Mouse (Mus musculus): Measurements from ENCODE around the gene Cpne8. TPM values are rescaled to one million over a fixed set of nuclear protein-coding genes. Genes with fewer than 3 reads are reported as not detected.

Cpne8 gene
- polyA plus RNA-seq, 1 experiment: 14.4 TPM

DNA sequence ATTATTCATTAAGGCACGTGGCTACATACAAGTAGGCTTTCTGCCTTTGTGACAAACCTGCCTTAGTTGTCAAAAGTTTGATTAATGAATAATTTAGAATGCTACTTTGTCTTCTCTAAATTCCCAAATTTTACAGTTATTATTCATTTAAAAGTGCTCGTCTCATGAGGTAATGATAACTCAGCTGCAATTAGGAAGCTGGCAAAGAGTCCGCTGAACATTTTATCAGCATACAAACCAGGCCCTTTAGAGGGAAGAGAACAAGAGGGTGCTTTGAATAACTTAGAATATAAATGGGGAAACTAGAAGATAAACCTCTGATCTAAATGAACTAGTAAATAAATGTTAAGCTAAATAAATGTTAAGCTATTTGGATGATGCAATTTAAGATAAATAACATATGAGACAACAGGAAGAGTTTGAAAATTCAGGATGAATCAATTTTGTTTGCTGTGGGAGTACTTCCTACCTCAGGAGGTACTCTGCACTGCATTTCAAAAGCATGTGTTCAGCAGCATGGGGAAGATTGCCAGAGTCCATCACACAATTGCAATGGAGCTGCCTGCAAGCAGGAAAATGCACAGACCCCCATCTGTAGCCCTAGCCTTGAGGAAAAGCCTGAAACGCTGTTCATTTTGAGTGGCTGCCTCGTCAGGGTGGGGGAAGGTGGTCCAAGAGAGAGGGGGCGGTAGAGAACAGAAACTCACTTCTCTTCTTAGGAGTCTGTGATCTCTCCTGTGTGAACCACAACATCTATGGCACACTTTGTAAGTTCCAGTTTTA is 81.3 kb downstream of the Cpne8 start:
- TF ChIP-seq CTCF (conservative IDR thresholded peaks at IDR 0.05; ENCODE audit: insufficient read depth, insufficient read length, low read depth, low read length): no peak
- no peak for TF ChIP-seq POLR2A (IDR thresholded peaks at IDR 0.05; ENCODE audit: low read depth, low read length)
- H3K4me1 ChIP-seq (ENCODE audit: control insufficient read depth, insufficient read depth, low read length): no peaks in the 10 kb centered on the region
- WGBS: 73% methylated on average over 6 of the region's 6 CpGs
- H3K27ac ChIP-seq (ENCODE audit: insufficient read depth, low read depth, low read length): no peak overlapping the region
- no peaks in the 10 kb centered on the region for H3K27me3 ChIP-seq (replicated peaks; ENCODE audit: control insufficient read depth, insufficient read depth, low read length)
- DNase-seq: no peak
- H3K36me3 ChIP-seq (ENCODE audit: control insufficient read depth, insufficient read depth, low read length): no peaks in the 10 kb centered on the region
- H3K4me3 ChIP-seq (ENCODE audit: insufficient read depth, low read depth, low read length): no peak overlapping the region

DNA sequence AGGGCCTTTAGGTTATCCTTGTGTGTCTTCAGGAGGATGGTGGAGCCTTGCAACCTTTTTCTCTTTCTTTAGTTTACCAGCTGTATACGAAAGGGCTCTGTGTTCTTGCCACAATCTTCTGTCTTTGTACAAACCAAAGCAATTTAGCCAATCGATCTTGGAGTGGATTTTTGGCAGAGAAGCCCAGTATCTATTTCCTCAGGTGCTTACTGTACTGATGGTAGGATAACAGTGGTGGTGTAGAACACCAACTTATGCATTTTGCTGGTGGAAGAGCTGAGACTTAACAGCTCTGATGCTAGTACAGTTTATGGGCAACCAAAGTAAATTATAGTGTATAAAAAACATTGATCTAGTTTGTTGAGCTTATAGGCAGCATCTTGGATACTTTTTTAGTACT is 83.6 kb downstream of the Cpne8 start:
- H3K4me1 ChIP-seq (ENCODE audit: control insufficient read depth, insufficient read depth, low read length): no peaks in the 10 kb centered on the region
- WGBS: 84% methylated on average over 2 of the region's 2 CpGs
- no peaks in the 10 kb centered on the region for H3K27me3 ChIP-seq (replicated peaks; ENCODE audit: control insufficient read depth, insufficient read depth, low read length)
- no peak overlapping the region for H3K4me3 ChIP-seq (ENCODE audit: insufficient read depth, low read depth, low read length)
- TF ChIP-seq CTCF (conservative IDR thresholded peaks at IDR 0.05; ENCODE audit: insufficient read depth, insufficient read length, low read depth, low read length): no peak
- no peak for TF ChIP-seq POLR2A (IDR thresholded peaks at IDR 0.05; ENCODE audit: low read depth, low read length)
- no peaks in the 10 kb centered on the region for H3K36me3 ChIP-seq (ENCODE audit: control insufficient read depth, insufficient read depth, low read length)
- DNase-seq: no peak
- no peak overlapping the region for H3K27ac ChIP-seq (ENCODE audit: insufficient read depth, low read depth, low read length)

DNA sequence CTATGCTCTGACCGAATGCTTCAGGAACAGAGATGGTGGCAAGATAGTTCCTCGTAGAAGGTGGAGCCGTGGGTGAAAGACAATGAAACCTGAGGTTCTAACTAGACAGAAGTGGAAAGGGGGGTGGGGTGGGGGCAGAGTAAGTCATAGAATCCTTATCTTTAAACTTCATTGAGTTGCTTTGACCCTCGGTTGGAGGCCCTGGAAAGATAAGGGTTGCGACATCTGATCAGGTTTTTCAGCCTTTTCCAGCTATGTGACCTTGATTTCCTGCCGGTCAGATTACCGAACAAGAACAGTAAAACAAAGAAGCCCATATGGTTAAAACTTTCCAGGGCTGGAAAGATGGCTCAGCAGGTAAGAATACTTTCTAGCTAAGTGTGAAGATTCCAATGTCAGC is 89.6 kb downstream of the Cpne8 start:
- WGBS: 61% methylated on average over 7 of the region's 7 CpGs
- DNase-seq: no peak

GRCm38 (mm10) chr15:90577402-90577801 is 101.8 kb downstream of the Cpne8 start:
- no peak overlapping the region for H3K27ac ChIP-seq (ENCODE audit: insufficient read depth, low read depth, low read length)
- no peaks in the 10 kb centered on the region for H3K4me1 ChIP-seq (ENCODE audit: control insufficient read depth, insufficient read depth, low read length)
- no peaks in the 10 kb centered on the region for H3K36me3 ChIP-seq (ENCODE audit: control insufficient read depth, insufficient read depth, low read length)
- no peaks in the 10 kb centered on the region for H3K27me3 ChIP-seq (replicated peaks; ENCODE audit: control insufficient read depth, insufficient read depth, low read length)
- no peak for DNase-seq
- TF ChIP-seq POLR2A (IDR thresholded peaks at IDR 0.05; ENCODE audit: low read depth, low read length) (no peak), CTCF (conservative IDR thresholded peaks at IDR 0.05; ENCODE audit: insufficient read depth, insufficient read length, low read depth, low read length) (no peak)
- 96% methylated on average over 3 of the region's 3 CpGs for WGBS
- H3K4me3 ChIP-seq (ENCODE audit: insufficient read depth, low read depth, low read length): no peak overlapping the region

More for the DNA sequence above, 89.6 kb downstream of the Cpne8 start:
- H3K36me3 ChIP-seq (ENCODE audit: control insufficient read depth, insufficient read depth, low read length): no peaks in the 10 kb centered on the region
- no peaks in the 10 kb centered on the region for H3K27me3 ChIP-seq (replicated peaks; ENCODE audit: control insufficient read depth, insufficient read depth, low read length)
- TF ChIP-seq CTCF (conservative IDR thresholded peaks at IDR 0.05; ENCODE audit: insufficient read depth, insufficient read length, low read depth, low read length) (no peak), POLR2A (IDR thresholded peaks at IDR 0.05; ENCODE audit: low read depth, low read length) (no peak)
- H3K4me3 ChIP-seq (ENCODE audit: insufficient read depth, low read depth, low read length): no peak overlapping the region
- no peak overlapping the region for H3K27ac ChIP-seq (ENCODE audit: insufficient read depth, low read depth, low read length)
- no peaks in the 10 kb centered on the region for H3K4me1 ChIP-seq (ENCODE audit: control insufficient read depth, insufficient read depth, low read length)

- Histone ChIP-seq H3K36me3 (ENCODE audit: control insufficient read depth, insufficient read depth, low read length) (no peaks in the 10 kb centered on the region), H3K4me3 (ENCODE audit: insufficient read depth, low read depth, low read length) (no peak overlapping the region), H3K27ac (ENCODE audit: insufficient read depth, low read depth, low read length) (no peak overlapping the region), H3K27me3 (replicated peaks; ENCODE audit: control insufficient read depth, insufficient read depth, low read length) (no peaks in the 10 kb centered on the region), H3K4me1 (ENCODE audit: control insufficient read depth, insufficient read depth, low read length) (no peaks in the 10 kb centered on the region)
- 60% methylated on average over 4 of the region's 4 CpGs for WGBS
- TF ChIP-seq CTCF (conservative IDR thresholded peaks at IDR 0.05; ENCODE audit: insufficient read depth, insufficient read length, low read depth, low read length) (no peak), POLR2A (IDR thresholded peaks at IDR 0.05; ENCODE audit: low read depth, low read length) (no peak)
- peak; percentile 38 for DNase-seq
Observed at GRCm38 (mm10) chr15:90569246-90569645, 110.0 kb downstream of the Cpne8 start.

DNA sequence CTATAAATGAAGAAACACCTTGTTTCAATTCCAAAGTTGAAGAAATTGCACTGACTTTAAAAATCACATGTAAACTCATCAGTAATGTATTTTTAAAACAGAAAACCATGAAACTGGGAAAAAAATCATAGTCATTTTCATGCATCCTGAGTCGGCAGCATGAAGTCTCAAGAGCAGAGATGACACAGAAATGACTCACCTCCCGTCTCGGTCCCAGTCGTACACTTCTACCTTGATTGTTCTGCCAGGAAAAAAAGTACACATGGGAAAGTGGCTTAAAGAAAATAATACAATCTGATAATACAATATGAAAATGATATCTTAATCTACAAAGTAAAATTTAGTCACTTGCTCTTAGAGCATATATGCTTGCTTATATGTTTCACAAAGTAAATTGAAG is 111.2 kb downstream of the Cpne8 start:
- no peak overlapping the region for H3K4me3 ChIP-seq (ENCODE audit: insufficient read depth, low read depth, low read length)
- H3K27me3 ChIP-seq (replicated peaks; ENCODE audit: control insufficient read depth, insufficient read depth, low read length): no peaks in the 10 kb centered on the region
- WGBS: 89% methylated on average over 4 of the region's 4 CpGs
- no peaks in the 10 kb centered on the region for H3K4me1 ChIP-seq (ENCODE audit: control insufficient read depth, insufficient read depth, low read length)
- no peak for TF ChIP-seq POLR2A (IDR thresholded peaks at IDR 0.05; ENCODE audit: low read depth, low read length)
- no peak for TF ChIP-seq CTCF (conservative IDR thresholded peaks at IDR 0.05; ENCODE audit: insufficient read depth, insufficient read length, low read depth, low read length)
- H3K36me3 ChIP-seq (ENCODE audit: control insufficient read depth, insufficient read depth, low read length): no peaks in the 10 kb centered on the region
- no peak for DNase-seq
- H3K27ac ChIP-seq (ENCODE audit: insufficient read depth, low read depth, low read length): no peak overlapping the region

DNA sequence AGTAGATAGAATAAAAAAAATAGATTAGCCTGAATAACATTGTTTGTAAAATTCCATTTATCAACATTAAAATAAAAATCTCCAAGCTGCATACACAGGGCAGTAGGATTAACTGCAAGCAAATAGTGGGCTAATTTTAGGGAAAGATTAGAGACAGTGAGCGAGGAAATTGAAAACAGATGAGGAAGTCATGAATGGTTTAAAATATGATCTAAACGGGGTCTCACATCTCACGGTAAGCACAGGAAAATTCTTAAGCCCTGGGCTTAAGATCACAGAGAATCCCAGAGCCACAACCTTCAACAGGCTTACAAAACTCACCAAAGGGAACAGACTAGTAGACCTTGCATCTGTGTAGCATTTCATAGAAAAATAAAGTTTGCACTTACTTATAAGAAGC is 115.2 kb downstream of the Cpne8 start:
- TF ChIP-seq CTCF (conservative IDR thresholded peaks at IDR 0.05; ENCODE audit: insufficient read depth, insufficient read length, low read depth, low read length): no peak
- no peak for TF ChIP-seq POLR2A (IDR thresholded peaks at IDR 0.05; ENCODE audit: low read depth, low read length)
- Histone ChIP-seq H3K36me3 (ENCODE audit: control insufficient read depth, insufficient read depth, low read length) (no peaks in the 10 kb centered on the region), H3K4me3 (ENCODE audit: insufficient read depth, low read depth, low read length) (no peak overlapping the region), H3K4me1 (ENCODE audit: control insufficient read depth, insufficient read depth, low read length) (no peaks in the 10 kb centered on the region), H3K27ac (ENCODE audit: insufficient read depth, low read depth, low read length) (no peak overlapping the region), H3K27me3 (replicated peaks; ENCODE audit: control insufficient read depth, insufficient read depth, low read length) (no peaks in the 10 kb centered on the region)
- DNase-seq: no peak
- 66% methylated on average over 3 of the region's 3 CpGs for WGBS
